Mouse (Mus musculus) heart, adult 9 months (tissue): ENCODE results near the gene Chdh.

ENCODE experiments used
- DNase-seq, 2 experiments: peaks; one replicate each; pipeline ENCODE4 v3.0.0; 2022; ENCODE audit warnings: low spot score in 2 of 2

Chdh gene

GRCm38 (mm10) chr14:30008733-30009575 is at the start of gene Chdh, which contains the start of gene Il17rb:
Gene Chdh, plus strand, starts transcription at chr14:30009023.
Gene Il17rb, minus strand, starts transcription at chr14:30008896.
- DNase-seq, result peak in 1 of 2 experiments; percentile 32

GRCm38 (mm10) chr14:29967611-29968010 is 41.2 kb upstream of the Chdh start:
- DNase-seq, result no peak

GRCm38 (mm10) chr14:29968075-29968821 is 40.6 kb upstream of the Chdh start, which contains the start of gene Selenok:
Gene Selenok, plus strand, starts transcription at chr14:29968308.
- peak; percentile 99 for DNase-seq

- no peak for DNase-seq
Observed at GRCm38 (mm10) chr14:29971446-29971845, 37.4 kb upstream of the Chdh start.

DNA sequence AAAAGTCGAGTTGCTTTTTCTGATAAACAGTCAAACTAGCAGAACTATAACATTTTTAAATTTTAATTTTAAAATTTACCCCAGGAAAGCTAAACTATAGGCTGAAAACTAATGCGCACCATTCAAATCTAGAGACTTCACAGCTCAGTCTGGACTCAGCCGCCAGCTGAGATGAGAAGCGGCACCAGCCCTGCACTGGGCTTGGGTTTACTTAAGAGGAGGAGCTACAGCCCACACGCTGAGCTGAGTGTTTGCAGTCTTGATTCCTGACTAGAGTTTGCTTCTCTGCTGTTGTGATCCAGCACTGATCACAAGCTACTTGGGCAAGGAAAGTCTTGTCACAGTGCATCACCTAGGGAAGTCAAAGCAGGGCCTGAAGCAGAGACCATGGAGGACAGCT is 36.8 kb upstream of the Chdh start:
- DNase-seq, result no peak

- DNase-seq, result no peak
Observed at GRCm38 (mm10) chr14:29976927-29977326, 31.9 kb upstream of the Chdh start.

DNA sequence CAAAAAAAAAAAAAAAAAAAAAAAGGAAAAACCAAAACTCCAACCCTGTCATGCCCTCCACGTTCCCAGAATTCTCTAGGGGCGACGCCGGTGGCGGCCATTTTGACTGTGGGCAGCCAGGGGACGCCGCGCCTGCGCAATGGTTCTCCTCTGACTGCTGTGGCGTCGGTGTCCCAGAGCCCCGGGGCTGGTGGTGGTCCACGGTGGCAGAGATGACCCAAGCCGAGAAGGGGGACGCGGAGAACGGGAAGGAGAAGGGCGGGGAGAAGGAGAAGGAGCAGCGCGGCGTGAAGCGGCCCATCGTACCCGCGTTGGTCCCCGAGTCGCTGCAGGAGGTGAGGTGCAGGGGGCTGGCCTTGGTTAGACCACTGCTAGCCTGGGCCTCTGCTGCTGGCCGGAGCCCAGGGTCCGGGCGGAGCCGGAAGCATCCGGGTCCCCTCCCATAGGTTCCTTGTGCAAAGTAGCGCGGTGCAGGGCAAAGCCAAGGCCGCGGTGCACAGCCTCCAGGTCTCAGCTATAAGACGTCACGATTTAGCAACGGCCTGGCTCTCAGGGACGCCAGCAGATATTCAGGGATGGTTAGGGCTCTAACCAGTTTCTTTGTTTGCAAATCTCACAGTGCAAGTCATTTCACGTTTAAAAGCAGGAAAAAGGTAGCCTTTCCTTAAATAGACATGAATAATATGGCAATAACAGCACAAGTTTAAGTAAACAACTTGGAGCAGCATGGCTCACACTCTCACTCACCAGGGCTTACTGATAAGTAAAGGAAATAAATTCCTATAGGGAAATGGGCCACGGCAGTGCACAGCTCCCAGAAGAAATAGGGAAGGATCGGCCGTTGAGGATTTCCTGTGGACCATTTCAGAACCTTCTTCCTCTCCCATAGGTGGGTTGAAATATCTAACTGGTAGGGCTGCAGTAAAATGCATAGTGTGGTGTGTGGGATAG is 30.3 kb upstream of the Chdh start, which contains the start of gene Actr8:
Actr8 (plus strand) TSS at position 84 of the 951 bp plus-strand sequence.
- DNase-seq, result peak; percentile 92 to 94

DNA sequence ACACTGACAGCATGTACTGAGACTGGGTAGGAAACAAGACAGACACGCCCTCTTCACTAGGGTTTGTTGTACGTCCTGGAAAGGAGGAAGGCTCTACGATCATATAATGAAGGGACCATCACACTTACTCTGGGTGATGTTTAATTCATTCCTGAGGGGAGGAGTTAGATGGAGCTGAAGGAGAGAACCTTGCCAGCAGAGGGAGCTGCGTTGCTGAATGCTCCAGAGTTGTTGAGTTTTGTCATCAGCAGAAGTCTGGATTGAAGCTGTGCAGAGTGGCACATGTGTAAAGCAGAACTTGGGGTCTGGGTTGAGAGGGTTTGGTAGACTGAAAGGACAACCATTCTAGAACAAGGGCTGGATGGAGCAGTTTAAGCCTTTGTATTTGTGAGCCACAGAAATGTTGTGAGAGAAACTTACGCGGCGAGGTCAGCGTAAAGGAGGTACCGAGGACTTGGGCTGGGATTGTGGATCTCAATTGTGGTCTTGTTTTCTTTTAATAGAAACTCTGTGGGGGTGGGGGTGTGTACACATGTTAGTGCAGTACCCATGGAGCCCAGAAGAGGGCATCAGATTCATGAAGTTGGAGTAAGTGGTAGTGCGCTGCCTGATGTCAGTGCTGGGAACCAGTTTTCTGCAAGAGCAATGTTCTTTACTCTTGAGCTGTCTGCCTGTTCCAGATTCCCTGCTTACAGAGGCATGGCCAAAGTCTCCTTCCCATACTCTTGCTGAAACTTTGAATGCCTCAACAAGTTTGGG is 28.2 kb upstream of the Chdh start:
- no peak for DNase-seq

DNA sequence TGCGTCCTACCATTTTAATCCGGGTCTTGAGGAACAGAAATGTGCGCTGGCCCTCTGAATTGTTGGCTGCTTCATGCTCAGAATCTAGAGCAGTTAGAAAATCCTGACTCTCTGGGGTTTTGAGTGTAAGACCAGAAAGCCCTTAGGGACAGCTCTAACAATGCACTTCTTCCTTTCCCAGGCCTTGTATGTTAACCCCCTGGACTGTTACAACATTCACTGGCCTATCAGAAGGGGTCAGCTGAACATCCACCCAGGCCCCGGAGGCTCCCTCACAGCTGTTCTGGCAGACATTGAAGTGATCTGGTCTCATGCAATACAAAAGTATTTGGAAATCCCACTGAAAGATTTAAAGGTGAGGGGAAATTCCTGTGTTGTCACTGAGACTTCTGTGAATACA is 22.7 kb upstream of the Chdh start:
- peak in 1 of 2 experiments; percentile 58 for DNase-seq

- DNase-seq, result no peak
Observed at GRCm38 (mm10) chr14:29987276-29987675, 21.5 kb upstream of the Chdh start.

- no peak for DNase-seq
Observed at GRCm38 (mm10) chr14:29987739-29988138, 21.1 kb upstream of the Chdh start.

- no peak for DNase-seq
Observed at GRCm38 (mm10) chr14:29988337-29988736, 20.5 kb upstream of the Chdh start.

GRCm38 (mm10) chr14:29994976-29995375 is 13.8 kb upstream of the Chdh start:
- no peak for DNase-seq

GRCm38 (mm10) chr14:29996000-29996751 is 12.6 kb upstream of the Chdh start:
- DNase-seq, result no peak

DNA sequence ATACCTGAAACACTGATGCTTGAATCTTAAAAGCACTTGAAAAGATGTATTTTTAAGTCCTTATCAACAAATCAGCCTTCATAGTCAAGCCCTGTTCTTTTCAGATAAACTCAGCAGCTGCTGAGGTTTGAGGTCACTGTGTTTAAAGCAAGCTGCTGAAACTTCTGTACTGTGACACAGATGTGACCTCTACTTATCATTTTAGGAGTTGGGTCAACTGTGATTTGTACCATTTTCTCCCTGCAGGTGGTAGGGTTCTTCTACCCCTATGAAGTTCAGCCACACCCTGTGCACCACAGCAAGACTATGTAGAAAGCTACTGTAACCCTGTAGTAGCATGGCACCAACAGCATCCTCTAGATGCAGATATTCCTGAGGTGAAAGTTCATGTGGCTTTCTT is 11.5 kb upstream of the Chdh start:
- no peak for DNase-seq

- DNase-seq, result no peak
Observed at GRCm38 (mm10) chr14:29998747-29999474, 9.9 kb upstream of the Chdh start.

DNA sequence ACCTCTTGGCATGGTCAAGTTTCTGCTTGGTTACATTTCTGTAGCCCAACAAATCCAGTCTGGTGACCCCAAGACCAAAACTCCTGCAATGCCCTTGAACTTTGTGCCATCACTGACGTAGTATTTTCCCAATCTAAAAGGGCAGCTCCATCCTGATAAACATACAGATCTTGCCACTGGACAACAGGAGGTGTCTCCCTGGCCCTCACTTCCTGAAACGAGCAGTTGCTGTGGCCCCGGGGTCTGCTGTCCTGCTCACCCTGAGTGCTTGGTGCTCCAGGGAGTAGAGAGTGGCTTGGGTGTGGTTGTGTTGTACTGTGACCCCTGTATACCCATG is 9.4 kb upstream of the Chdh start:
- DNase-seq, result no peak

GRCm38 (mm10) chr14:30009864-30010560 is 1.2 kb downstream of the Chdh start:
- DNase-seq, result peak; percentile 34 to 43
